Mouse (Mus musculus) splenic B cell, adult 2 months (primary cell): ENCODE measurements around the gene Lrig1.

ENCODE experiments used
- DNase-seq: peaks from one replicate; pipeline ENCODE4 v3.0.0-alpha.2; 2011; ENCODE audit warnings: low read depth, low spot score
- H3K27me3 ChIP-seq: 2 replicates; pipeline ENCODE4 v1.6.1; 2012; ENCODE audit warnings: mild to moderate bottlenecking, low read length, moderate library complexity, mixed read lengths; ENCODE audit not compliant: control insufficient read depth, poor library complexity, insufficient read depth, severe bottlenecking
- H3K36me3 ChIP-seq: 2 replicates; pipeline ENCODE4 v1.6.1; 2012; ENCODE audit warnings: mild to moderate bottlenecking, low read length, moderate library complexity, mixed read lengths; ENCODE audit not compliant: control insufficient read depth, poor library complexity, insufficient read depth, severe bottlenecking

The Lrig1 gene

DNA sequence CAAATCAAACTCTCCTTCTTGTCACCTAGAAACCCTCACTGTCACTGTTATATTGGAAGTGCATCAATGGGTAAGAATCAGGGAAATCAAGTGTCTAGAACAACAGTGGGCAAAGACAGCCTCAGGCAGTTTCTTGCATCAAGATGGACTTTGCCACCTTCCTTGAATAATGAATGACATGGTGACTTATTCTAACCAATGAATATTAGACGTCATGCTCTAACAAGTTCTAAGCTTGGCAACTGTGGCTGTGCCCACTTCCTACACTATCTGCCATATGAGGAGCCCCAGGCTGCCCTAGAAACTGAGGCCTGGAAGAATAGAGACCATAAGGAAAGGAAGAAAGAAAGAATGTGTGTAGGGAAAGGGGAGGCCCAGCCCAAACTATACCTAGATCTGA lies 9.2 kb upstream of the Lrig1 start:
- DNase-seq, result no peak
- no peaks in the 10 kb centered on the region for H3K27me3 ChIP-seq
- H3K36me3 ChIP-seq, result no peaks in the 10 kb centered on the region

DNA sequence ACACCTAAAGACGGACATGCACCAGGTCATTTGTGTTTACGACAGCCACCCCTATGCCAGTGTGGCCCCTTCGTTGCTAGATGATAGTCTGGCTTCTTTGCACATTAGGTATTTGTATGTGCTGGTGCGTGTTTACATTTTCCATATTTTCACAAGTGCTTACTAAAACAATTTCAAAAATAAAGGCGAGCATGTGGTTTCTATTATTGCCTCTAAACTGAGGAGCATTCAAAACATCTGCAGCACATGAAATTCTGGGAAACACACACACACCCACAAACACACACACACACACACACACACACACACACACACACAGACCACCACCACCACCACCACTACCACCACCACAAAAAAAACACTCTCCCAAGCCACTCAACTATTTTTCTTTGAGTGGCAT lies 7.3 kb upstream of the Lrig1 start:
- no peak for DNase-seq
- Histone ChIP-seq H3K27me3 (no peaks in the 10 kb centered on the region), H3K36me3 (no peaks in the 10 kb centered on the region)

GRCm38 (mm10) chr6:94705931-94706330 lies 6.0 kb upstream of the Lrig1 start:
- no peaks in the 10 kb centered on the region for H3K36me3 ChIP-seq
- no peaks in the 10 kb centered on the region for H3K27me3 ChIP-seq
- DNase-seq, result no peak

DNA sequence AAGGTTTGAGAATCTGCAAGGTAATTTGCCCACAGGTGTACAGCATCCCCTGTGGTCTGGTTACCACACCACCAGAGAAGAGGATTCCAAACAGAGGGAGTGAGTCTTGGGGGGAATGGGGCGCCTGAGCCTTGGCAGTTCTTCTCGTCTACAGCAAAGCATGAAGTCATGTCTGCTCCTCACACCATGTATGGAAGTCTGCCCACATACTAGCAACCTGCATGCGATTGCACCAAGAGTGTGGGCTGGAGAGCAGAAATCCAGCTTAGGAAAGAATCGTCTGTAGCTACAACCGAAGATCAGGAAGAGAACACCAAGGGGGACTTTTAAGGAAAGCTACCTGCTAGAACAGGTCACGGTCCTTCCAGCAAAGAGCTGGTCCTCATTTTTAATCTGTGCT lies 3.0 kb upstream of the Lrig1 start:
- no peak for DNase-seq
- Histone ChIP-seq H3K27me3 (no peaks in the 10 kb centered on the region), H3K36me3 (no peaks in the 10 kb centered on the region)

- DNase-seq, result peak; percentile 12
- no peaks in the 10 kb centered on the region for H3K36me3 ChIP-seq
- no peaks in the 10 kb centered on the region for H3K27me3 ChIP-seq
These were observed 1.1 kb upstream of the Lrig1 start for GRCm38 (mm10) chr6:94701071-94701470.

- DNase-seq, result peak; percentile 9
- no peaks in the 10 kb centered on the region for H3K27me3 ChIP-seq
- H3K36me3 ChIP-seq, result no peaks in the 10 kb centered on the region
These were observed 654 bp upstream of the Lrig1 start for GRCm38 (mm10) chr6:94700612-94701011.

DNA sequence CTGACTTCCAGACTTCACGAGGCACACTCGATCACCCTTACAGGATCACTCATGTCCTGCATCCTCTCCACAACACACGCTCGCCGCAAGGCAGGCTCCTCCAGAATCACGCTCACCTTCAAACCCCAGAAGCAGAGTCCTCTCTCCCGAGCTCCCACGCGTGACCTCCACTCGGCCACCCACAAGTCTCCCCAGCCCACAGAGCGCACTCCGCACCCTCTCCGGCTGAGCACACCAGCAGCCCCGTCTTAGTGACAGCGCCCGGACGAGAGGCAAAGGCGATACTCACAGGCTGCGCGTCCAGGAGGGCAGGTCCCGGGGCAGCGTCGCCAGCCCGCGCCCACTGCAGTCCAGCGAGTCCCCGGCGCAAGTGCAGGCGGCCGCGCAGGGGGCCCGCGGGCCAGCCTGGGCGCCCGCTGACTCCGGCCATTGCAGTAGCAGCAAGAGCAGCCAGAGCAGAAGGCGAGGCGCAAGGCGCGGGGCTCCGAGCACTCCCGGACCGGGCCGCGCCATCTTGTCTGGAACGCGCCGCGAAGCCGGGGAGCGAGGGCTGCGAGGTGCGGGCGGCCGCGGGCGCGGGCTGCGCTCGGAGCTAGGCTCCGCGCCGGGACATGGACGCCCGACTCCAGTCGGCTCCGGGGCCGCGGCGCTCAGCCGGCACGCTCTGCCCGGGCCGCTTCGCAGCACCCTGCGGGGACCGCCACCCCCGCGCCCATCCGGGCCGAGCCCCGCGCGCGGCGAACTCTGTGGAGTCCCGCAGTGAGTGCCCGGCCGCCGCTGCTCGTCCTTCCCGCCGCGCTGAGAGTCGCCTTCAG lies 578 bp downstream of the Lrig1 start:
- peak; percentile 5 for DNase-seq
- no peaks in the 10 kb centered on the region for H3K27me3 ChIP-seq
- H3K36me3 ChIP-seq, result no peaks in the 10 kb centered on the region

DNA sequence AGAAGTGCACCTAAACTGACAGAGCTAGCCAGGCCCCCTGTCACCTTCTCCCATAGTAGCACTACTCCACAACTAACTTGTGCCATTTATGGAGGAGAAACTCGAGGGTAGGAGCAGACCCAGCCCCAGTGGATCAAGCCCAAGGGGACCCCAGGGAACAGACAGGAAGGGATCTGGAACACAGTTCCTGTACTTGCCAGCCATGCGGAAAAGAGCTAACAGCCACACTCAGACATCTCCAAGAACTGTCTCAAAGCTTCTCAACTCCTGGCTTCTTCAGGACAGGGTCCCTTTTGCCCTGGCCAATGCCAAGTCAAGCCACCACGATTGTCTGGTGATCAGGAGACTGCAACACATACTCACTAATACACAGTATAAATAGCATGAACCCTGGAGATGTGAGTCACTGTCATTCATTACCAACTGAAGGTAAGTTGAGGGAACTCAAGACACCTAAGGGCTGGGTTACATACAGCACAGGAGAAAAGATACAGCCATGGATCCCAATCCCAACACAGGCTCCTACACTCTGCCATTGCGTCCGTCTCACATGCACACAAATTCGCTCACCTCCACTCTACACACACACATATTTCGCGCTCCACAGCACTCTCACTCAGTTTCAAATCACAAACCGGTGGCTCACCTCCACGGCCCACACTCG lies 1.3 kb downstream of the Lrig1 start:
- DNase-seq, result no peak
- no peaks in the 10 kb centered on the region for H3K27me3 ChIP-seq
- H3K36me3 ChIP-seq, result no peaks in the 10 kb centered on the region

- H3K27me3 ChIP-seq, result no peaks in the 10 kb centered on the region
- H3K36me3 ChIP-seq, result no peaks in the 10 kb centered on the region
- no peak for DNase-seq
These were observed 2.5 kb downstream of the Lrig1 start for GRCm38 (mm10) chr6:94697423-94697822.

GRCm38 (mm10) chr6:94696182-94697080 lies 3.5 kb downstream of the Lrig1 start:
- DNase-seq, result no peak
- no peaks in the 10 kb centered on the region for H3K27me3 ChIP-seq
- no peaks in the 10 kb centered on the region for H3K36me3 ChIP-seq

- DNase-seq, result no peak
- no peaks in the 10 kb centered on the region for H3K36me3 ChIP-seq
- no peaks in the 10 kb centered on the region for H3K27me3 ChIP-seq
These were observed 4.6 kb downstream of the Lrig1 start for GRCm38 (mm10) chr6:94695121-94695930.

DNA sequence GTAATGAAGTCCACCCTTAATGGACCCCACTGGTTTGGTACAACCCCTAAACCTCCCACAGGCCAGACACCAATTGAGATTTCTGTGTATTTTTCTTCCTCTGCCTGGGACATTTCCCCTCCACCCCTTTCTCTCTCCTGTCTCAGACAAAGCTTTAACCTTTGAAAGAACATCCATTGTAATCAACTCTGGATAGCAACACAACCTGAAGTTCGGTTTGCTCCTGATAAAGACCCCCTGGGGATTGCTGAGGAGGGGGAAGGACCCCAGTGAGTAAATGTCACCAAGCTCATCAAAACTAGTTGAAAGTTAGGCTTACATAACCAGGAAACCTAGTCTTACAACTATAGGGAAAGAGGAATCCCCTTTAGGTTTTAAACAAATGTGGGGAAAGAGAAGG lies 5.5 kb downstream of the Lrig1 start:
- H3K27me3 ChIP-seq, result no peaks in the 10 kb centered on the region
- DNase-seq, result no peak

DNA sequence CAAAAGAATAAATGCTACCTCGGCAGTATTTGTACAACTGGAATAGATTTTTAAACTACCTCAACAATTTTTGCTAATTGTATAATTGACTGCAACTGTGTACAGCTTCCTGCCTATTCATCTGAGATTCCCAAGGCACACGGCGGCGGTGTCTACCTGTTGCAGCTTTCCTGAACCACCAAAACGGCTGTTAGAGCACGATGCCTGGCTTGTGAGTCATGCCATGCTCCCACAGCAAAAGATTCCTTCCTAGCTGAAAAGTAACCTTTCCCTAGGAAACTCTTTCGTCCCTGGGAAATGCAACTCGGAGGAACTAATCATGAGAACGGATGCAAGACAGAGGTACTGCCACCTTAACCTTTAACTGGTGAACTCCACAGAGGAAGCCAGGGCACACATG lies 6.9 kb downstream of the Lrig1 start:
- no peak for DNase-seq
- Histone ChIP-seq H3K36me3 (no peaks in the 10 kb centered on the region), H3K27me3 (no peaks in the 10 kb centered on the region)

More for the DNA sequence above, 5.5 kb downstream of the Lrig1 start:
- no peaks in the 10 kb centered on the region for H3K36me3 ChIP-seq

DNA sequence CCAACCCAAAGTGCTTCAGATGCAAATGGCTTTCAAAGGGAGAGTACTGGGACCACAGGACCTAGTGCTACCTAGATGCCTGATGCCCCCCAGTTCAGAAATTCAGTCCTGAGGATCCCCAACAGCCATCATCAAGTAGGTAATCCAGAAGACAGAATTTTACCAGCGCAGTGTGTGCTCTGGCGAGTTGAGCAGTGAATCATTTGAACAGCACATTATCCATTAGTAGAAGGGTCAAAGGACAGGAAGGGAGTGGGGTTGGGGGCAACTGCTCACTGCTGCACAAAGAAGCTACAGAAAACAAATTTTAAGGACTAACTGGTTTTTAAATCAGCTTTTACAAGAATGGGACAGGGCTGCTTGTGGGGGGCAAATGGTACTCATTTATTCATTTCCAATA lies 8.0 kb downstream of the Lrig1 start:
- Histone ChIP-seq H3K27me3 (no peaks in the 10 kb centered on the region), H3K36me3 (no peaks in the 10 kb centered on the region)
- no peak for DNase-seq
